In genomic region chr3:54662411-54662810, GRCm38 (mm10) we compare ENCODE assay signal across 16 mouse cellular contexts. TPM values are rescaled to one million over a fixed set of nuclear protein-coding genes. Genes with fewer than 3 reads are reported as not detected.
DNase-seq lines count a peak whose midpoint lies in the region; ATAC-seq and TF ChIP-seq lines count a peak whose summit lies in the region.
"Had no signal": no experiment of that assay in that cellular context is flagged by ENCODE, and none has a peak within 500 bp of the region (broad histone marks: within the 10 kb centered on the region; RNA-seq: fewer than 3 reads in every experiment).

No protein-coding gene starts in this region.

- no peak for ATAC-seq in forebrain, embryonic 13.5 days

- H3K9me3 ChIP-seq in forebrain, embryonic 13.5 days (replicated peaks): 0 out of 2 replicates have a peak, but pooled peaks cover 7% of the 10 kb centered on the region
- H3K9me3 ChIP-seq: forebrain, embryonic 10.5 days had no signal

- H3K36me3 ChIP-seq in forebrain, embryonic 13.5 days (ENCODE audit: poor library complexity, severe bottlenecking): no peaks in the 10 kb centered on the region
- H3K36me3 ChIP-seq: forebrain, embryonic 10.5 days had no signal

- no peak overlapping the region for H3K9ac ChIP-seq in forebrain, embryonic 13.5 days

- no peak for TF ChIP-seq CTCF in cerebellum, adult 2 months (IDR thresholded peaks at IDR 0.05; ENCODE audit: borderline replicate concordance, insufficient read depth, low read depth, low read length)
- peak; percentile 53 for TF ChIP-seq CTCF in layer of hippocampus, adult 2 months (conservative IDR thresholded peaks at IDR 0.05)

- H3K4me3 ChIP-seq in cerebellum, adult 2 months (replicated peaks; ENCODE audit: insufficient read depth, low read depth, low read length): no peak overlapping the region
- no peak overlapping the region for H3K4me3 ChIP-seq in layer of hippocampus, adult 2 months
- H3K4me3 ChIP-seq in forebrain, embryonic 13.5 days: no peak overlapping the region
- H3K4me3 ChIP-seq: forebrain, embryonic 10.5 days; megakaryocyte, embryonic 14.5 days had no signal

- no peaks in the 10 kb centered on the region for H3K27me3 ChIP-seq in cerebellum, adult 2 months (ENCODE audit: control insufficient read depth, insufficient read depth, low read length)
- H3K27me3 ChIP-seq in forebrain, embryonic 13.5 days: no peaks in the 10 kb centered on the region
- H3K27me3 ChIP-seq: megakaryocyte, embryonic 14.5 days had no signal

- no peak overlapping the region for H3K27ac ChIP-seq in cerebellum, adult 2 months (ENCODE audit: insufficient read depth, low read length)
- H3K27ac ChIP-seq in layer of hippocampus, adult 2 months: no peak overlapping the region
- no peak overlapping the region for H3K27ac ChIP-seq in forebrain, embryonic 13.5 days
- H3K27ac ChIP-seq: forebrain, embryonic 10.5 days had no signal

- TF ChIP-seq POLR2A in cerebellum, adult 2 months (IDR thresholded peaks at IDR 0.05; ENCODE audit: borderline replicate concordance, insufficient read depth, low read length): no peak

- 64% methylated on average over 5 of the region's 5 CpGs for WGBS in cerebellum, adult 2 months
- 75% methylated on average over 5 of the region's 5 CpGs for WGBS in forebrain, embryonic 13.5 days

- H3K4me1 ChIP-seq in cerebellum, adult 2 months (ENCODE audit: control insufficient read depth, insufficient read depth, low read length): no peaks in the 10 kb centered on the region
- no peaks in the 10 kb centered on the region for H3K4me1 ChIP-seq in forebrain, embryonic 13.5 days
- H3K4me1 ChIP-seq: forebrain, embryonic 10.5 days had no signal

- DNase-seq in cerebellum, postnatal 14 days: peak; percentile 2 to 13
- DNase-seq in cerebellum, adult 2 months: no peak
- no peak for DNase-seq in layer of hippocampus, adult 2 months (ENCODE audit: low spot score in 2 of 2)
- no peak for DNase-seq in layer of hippocampus, postnatal 36 days
- peak; percentile 24 for DNase-seq in thymus, postnatal 14 days
- DNase-seq in thymus, postnatal 0 days (ENCODE audit: low spot score): no peak
- DNase-seq in right cerebral cortex, postnatal 36 days (ENCODE audit: low spot score in 2 of 2): no peak
- DNase-seq: embryo, embryonic 11 days; kidney, adult 2 months; right cerebral cortex, adult 18-20 months had no signal

- no peak overlapping the region for H3K4me2 ChIP-seq in forebrain, embryonic 13.5 days
- H3K4me2 ChIP-seq: liver, embryonic 11.5 days had no signal

RNA-seq across cellular contexts. Expression of gene Supt20, which starts 30.2 kb away (rescaled TPM):
- polyA plus RNA-seq in cerebellum, adult 2 months (2012; rRNA removed): 57.6 and 63.2 TPM in 2 replicates
- 10 to 100 TPM; 52.3 to 53.3 TPM for total RNA-seq in layer of hippocampus, adult 2 months (2021)
- 10 to 100 TPM; 53.5 to 55.7 TPM for total RNA-seq in layer of hippocampus, postnatal 36 days (2021)
- polyA plus RNA-seq in thymus, postnatal 0 days (2015; fragmentation: Nextera tagmentation; extraction: Ambion mirVana): 78.6 and 85.1 TPM in 2 replicates
- polyA plus RNA-seq in forebrain, embryonic 13.5 days (2015; fragmentation: Nextera tagmentation; extraction: Ambion mirVana): 98.1 and 100.0 TPM in 2 replicates

RNA-seq across cellular contexts. Expression of gene Gm21958, which starts 51.7 kb away (rescaled TPM):
- polyA plus RNA-seq in cerebellum, adult 2 months (2012; rRNA removed): not detected in 2 replicates
- total RNA-seq in layer of hippocampus, adult 2 months (2021): not detected
- not detected for total RNA-seq in layer of hippocampus, postnatal 36 days (2021)
- polyA plus RNA-seq in thymus, postnatal 0 days (2015; fragmentation: Nextera tagmentation; extraction: Ambion mirVana): 0.22 TPM in 1 of 2 replicates, not detected in the other
- 0.72 TPM in 1 of 2 replicates, not detected in the other for polyA plus RNA-seq in forebrain, embryonic 13.5 days (2015; fragmentation: Nextera tagmentation; extraction: Ambion mirVana)
- total RNA-seq: gastrocnemius, adult 8-10 months had no signal
- polyA plus RNA-seq: heart, postnatal 0 days; kidney, adult 2 months; liver, embryonic 11.5 days had no signal

Comparison
In these comparisons a context has a peak if more than half of its experiments do, and no peak if none do; other contexts are left out.
1. DNase-seq: peak in cerebellum, postnatal 14 days (2 of 2) and thymus, postnatal 14 days (single experiment); none in cerebellum, adult 2 months (0 of 2), layer of hippocampus, adult 2 months (0 of 2), layer of hippocampus, postnatal 36 days (0 of 2), thymus, postnatal 0 days (single experiment) and right cerebral cortex, postnatal 36 days (0 of 2).